Mouse (Mus musculus) stomach, postnatal 0 days (tissue): ENCODE measurements around the gene Clcnka. TPM values are rescaled to one million over a fixed set of nuclear protein-coding genes. Genes with fewer than 3 reads are reported as not detected.

ENCODE experiments used
- ATAC-seq: fragments of 200-750 bp; cut with Nextera tagmentation; 2 replicates; pipeline ENCODE4 v1.8.0; 2017; ENCODE audit not compliant: low FRiP score, low TSS enrichment
- DNase-seq: peaks from one replicate; pipeline ENCODE4 v3.0.0-alpha.2; 2016; ENCODE audit warnings: low spot score
- H3K27ac ChIP-seq: fragments of 300-500 bp; sonication (generic); replicated peaks from 2 replicates; pipeline ENCODE4 v1.5.1; 2014; ENCODE audit warnings: mild to moderate bottlenecking, control low read depth
- H3K27me3 ChIP-seq: fragments of 300-500 bp; sonication (generic); 2 replicates; pipeline ENCODE4 v1.6.1; 2014; ENCODE audit warnings: low read length; ENCODE audit not compliant: control insufficient read depth, insufficient read depth
- H3K36me3 ChIP-seq: fragments of 300-500 bp; sonication (generic); 2 replicates; pipeline ENCODE4 v1.6.1; 2014; ENCODE audit warnings: low read length, mixed read lengths; ENCODE audit not compliant: control insufficient read depth, insufficient read depth
- H3K4me1 ChIP-seq: fragments of 300-500 bp; sonication (generic); replicated peaks from 2 replicates; pipeline ENCODE4 v1.6.1; 2014; ENCODE audit warnings: antibody characterized with exemption; ENCODE audit not compliant: control insufficient read depth, insufficient read depth
- H3K4me2 ChIP-seq: fragments of 300-500 bp; sonication (generic); replicated peaks from 2 replicates; pipeline ENCODE4 v1.6.1; 2014; ENCODE audit warnings: low read depth, mild to moderate bottlenecking, control low read depth, moderate library complexity
- H3K4me3 ChIP-seq: fragments of 300-500 bp; sonication (generic); 2 replicates; pipeline ENCODE4 v1.5.1; 2014; ENCODE audit warnings: low read depth, low read length, control low read depth
- H3K9ac ChIP-seq: fragments of 300-500 bp; sonication (generic); 2 replicates; pipeline ENCODE4 v1.6.1; 2014; ENCODE audit warnings: mild to moderate bottlenecking, low read length, control low read depth, mixed read lengths
- H3K9me3 ChIP-seq: fragments of 300-500 bp; sonication (generic); 2 replicates; pipeline ENCODE4 v1.6.1; 2016; ENCODE audit warnings: low read length; ENCODE audit not compliant: control insufficient read depth
- CTCF ChIP-seq: IDR thresholded peaks from 2 replicates; pipeline ENCODE4 v1.5.1; 2016; ENCODE audit warnings: antibody characterized with exemption, low read depth, mild to moderate bottlenecking, moderate library complexity
- EP300 ChIP-seq: optimal IDR thresholded peaks from 2 replicates; pipeline ENCODE3; 2016; ENCODE audit warnings: antibody characterized with exemption
- WGBS: fragments of 180-500 bp; shearing (Covaris S2); extraction: QIAGEN DNeasy Blood & Tissue Kit; methylation state at CpG from one replicate; pipeline ENCODE4 v1.1.7; 2014; 5-methylcytosine and 5-hydroxymethylcytosine counted together
- polyA plus RNA-seq: library from polyadenylated mRNA; unstranded; fragments of >200 nt; fragmentation: Nextera tagmentation; extraction: Ambion mirVana; gene quantifications from 2 replicates; pipeline ENCODE4 v1.2.1, GENCODE M21; 2015

The Clcnka gene
- polyA plus RNA-seq, 1 experiment from 2014 or later: not detected

DNA sequence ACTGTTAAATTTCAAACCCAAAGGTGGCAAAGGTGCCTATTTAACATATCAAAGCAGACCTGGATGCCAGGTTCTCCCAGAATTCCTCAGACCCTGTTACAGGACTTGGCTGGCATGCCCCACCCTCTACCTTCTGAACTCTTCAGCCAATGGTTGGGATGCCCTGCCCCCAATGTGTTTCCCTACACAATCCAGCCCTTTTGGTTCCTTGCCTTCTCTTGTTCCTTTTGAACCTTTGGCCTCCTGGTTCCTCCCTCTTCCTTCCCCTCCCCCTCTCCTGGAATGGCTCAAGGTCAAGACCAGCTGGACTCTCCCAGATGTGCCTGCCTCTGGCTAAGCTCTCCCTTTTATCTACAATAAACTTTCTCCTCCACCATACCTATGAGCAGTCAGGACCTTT lies 42.4 kb upstream of the Clcnka start:
- Histone ChIP-seq H3K4me2 (no peak overlapping the region), H3K27me3 (no peaks in the 10 kb centered on the region), H3K4me1 (0 out of 2 replicates have a peak, but pooled peaks cover 4% of the 10 kb centered on the region), H3K36me3 (no peaks in the 10 kb centered on the region), H3K4me3 (no peak overlapping the region), H3K27ac (no peak overlapping the region), H3K9ac (no peak overlapping the region), H3K9me3 (no peaks in the 10 kb centered on the region)
- TF ChIP-seq EP300 (no peak), CTCF (no peak)
- DNase-seq (no peak), ATAC-seq (no peak)

DNA sequence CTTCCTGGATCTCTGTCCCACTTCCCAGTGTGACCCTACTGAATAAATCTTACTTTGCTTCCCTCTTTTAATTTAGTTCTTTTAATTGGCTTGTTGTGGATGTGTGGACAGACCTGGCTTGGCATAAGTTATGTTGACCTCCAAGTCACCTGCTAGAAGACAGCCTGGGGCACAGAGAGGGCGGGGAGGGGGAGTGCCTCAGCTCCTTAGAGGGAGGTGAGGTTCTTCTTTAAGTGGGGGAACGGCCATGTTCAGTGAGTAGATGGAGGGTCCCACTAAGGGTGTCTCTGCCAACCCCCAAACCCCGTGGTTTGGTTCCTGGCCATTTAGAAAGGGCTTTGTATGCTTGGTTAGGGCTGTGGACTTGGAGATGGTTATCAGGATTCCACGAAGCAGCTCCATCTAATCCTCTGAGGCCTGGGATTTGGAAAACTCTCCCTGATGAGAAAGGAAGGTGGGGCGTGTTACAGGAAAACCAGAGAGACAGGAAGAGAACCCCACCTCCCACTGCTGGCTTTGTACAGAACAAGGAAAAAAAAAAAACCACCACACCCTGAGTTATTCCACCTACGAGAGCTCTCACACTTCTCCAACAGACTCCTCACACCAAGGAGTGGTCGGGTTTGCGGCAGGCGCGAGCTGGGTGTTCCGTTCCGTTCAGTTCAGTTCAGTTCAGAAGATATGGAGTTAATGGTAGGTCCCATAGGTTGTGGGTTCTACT lies 40.7 kb upstream of the Clcnka start:
- H3K4me3 ChIP-seq: no peak overlapping the region
- ATAC-seq: 0 out of 2 replicates have a peak, but pooled peaks have one; percentile 47
- H3K9me3 ChIP-seq: no peaks in the 10 kb centered on the region
- no peaks in the 10 kb centered on the region for H3K27me3 ChIP-seq
- no peak overlapping the region for H3K9ac ChIP-seq
- no peaks in the 10 kb centered on the region for H3K4me1 ChIP-seq
- WGBS: 51% methylated on average over 12 of the region's 12 CpGs
- H3K36me3 ChIP-seq: no peaks in the 10 kb centered on the region
- no peak overlapping the region for H3K27ac ChIP-seq
- TF ChIP-seq EP300 (no peak), CTCF (no peak)
- no peak for DNase-seq
- H3K4me2 ChIP-seq: no peak overlapping the region

DNA sequence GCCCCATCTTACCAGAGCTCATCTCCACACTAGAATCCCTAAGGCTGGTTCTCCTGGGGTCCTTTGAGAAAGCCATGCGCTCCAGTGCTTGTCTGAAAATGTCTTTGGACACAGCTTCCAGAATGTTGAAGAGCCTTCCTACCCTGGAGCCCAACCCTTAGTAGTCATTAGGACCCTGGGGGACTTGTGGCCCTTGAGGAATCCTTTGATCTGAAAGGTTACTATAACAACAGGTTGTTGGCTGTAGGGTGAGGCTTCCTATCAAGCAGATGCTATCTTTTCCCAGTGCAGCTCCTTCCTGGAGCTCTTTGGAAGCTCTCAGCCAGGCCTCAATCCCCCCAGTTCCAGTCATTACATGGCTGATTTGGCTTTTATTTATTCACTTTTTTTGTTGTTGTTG lies 37.5 kb upstream of the Clcnka start, which contains the start of gene Srarp:
Gene Srarp, minus strand, starts transcription at position 132 of the 400 bp plus-strand sequence.
- no peak within 1 kb of the TSS for H3K9ac ChIP-seq
- no peak for DNase-seq
- no peak within 1 kb of the TSS for H3K27ac ChIP-seq
- ATAC-seq: no peak
- no peak for TF ChIP-seq EP300
- TF ChIP-seq CTCF: no peak
- no peak within 1 kb of the TSS for H3K4me2 ChIP-seq
- no peak within 1 kb of the TSS for H3K4me3 ChIP-seq
- no peaks in the 10 kb centered on the region for H3K4me1 ChIP-seq
- H3K36me3 ChIP-seq: no peaks in the 10 kb centered on the region
- 89% methylated on average over 1 of the region's 1 CpGs for WGBS
- no peaks in the 10 kb centered on the region for H3K9me3 ChIP-seq
- H3K27me3 ChIP-seq: no peaks in the 10 kb centered on the region

- Histone ChIP-seq H3K4me3 (no peak overlapping the region), H3K4me2 (no peak overlapping the region), H3K4me1 (no peaks in the 10 kb centered on the region), H3K27ac (no peak overlapping the region), H3K27me3 (no peaks in the 10 kb centered on the region), H3K9me3 (no peaks in the 10 kb centered on the region), H3K9ac (no peak overlapping the region), H3K36me3 (no peaks in the 10 kb centered on the region)
- TF ChIP-seq CTCF (no peak), EP300 (no peak)
- ATAC-seq: no peak
- DNase-seq: no peak
- 84% methylated on average over 18 of the region's 18 CpGs for WGBS
These were observed 34.7 kb upstream of the Clcnka start for GRCm38 (mm10) chr4:141433191-141433590.

- Histone ChIP-seq H3K4me2 (no peak overlapping the region), H3K9ac (no peak overlapping the region), H3K9me3 (no peaks in the 10 kb centered on the region), H3K4me1 (no peaks in the 10 kb centered on the region), H3K27me3 (no peaks in the 10 kb centered on the region), H3K4me3 (no peak overlapping the region), H3K36me3 (no peaks in the 10 kb centered on the region), H3K27ac (no peak overlapping the region)
- 50% methylated on average over 14 of the region's 14 CpGs for WGBS
- TF ChIP-seq CTCF (no peak), EP300 (no peak)
- ATAC-seq (no peak), DNase-seq (no peak)
These were observed 34.1 kb upstream of the Clcnka start for GRCm38 (mm10) chr4:141432666-141433065.

- Histone ChIP-seq H3K4me2 (no peak overlapping the region), H3K9ac (no peak overlapping the region), H3K36me3 (no peaks in the 10 kb centered on the region), H3K4me1 (peaks cover 2% of the 10 kb centered on the region; the same call in 1 of the 2 replicates), H3K27me3 (no peaks in the 10 kb centered on the region), H3K9me3 (no peaks in the 10 kb centered on the region), H3K4me3 (no peak overlapping the region), H3K27ac (no peak overlapping the region)
- DNase-seq (peak; percentile 78), ATAC-seq (no peak)
- WGBS: 43% methylated on average over 9 of the region's 9 CpGs
- TF ChIP-seq EP300 (no peak), CTCF (peak; percentile 94)
These were observed 32.5 kb upstream of the Clcnka start for GRCm38 (mm10) chr4:141430997-141431396.
